Mouse (Mus musculus): ENCODE data around the gene A430078G23Rik. TPM values are rescaled to one million over a fixed set of nuclear protein-coding genes. Genes with fewer than 3 reads are reported as not detected.

The A430078G23Rik gene
- total RNA-seq, 2 experiments from 2014 or later = 0.79 to 1.7 TPM

GRCm38 (mm10) chr8:3346691-3347413, 6.4 kb upstream of the A430078G23Rik start:
- DNase-seq = no peak
- intact Hi-C loops (cut with DNase I) = no loop called here

- DNase-seq = no peak
Measured at GRCm38 (mm10) chr8:3348142-3348823, 4.9 kb upstream of the A430078G23Rik start.

GRCm38 (mm10) chr8:3350747-3351146, 2.5 kb upstream of the A430078G23Rik start:
- intact Hi-C loops (cut with DNase I) = loop anchor here (10.0 kb wide), 1 partner anchor 324 kb away; the partner anchor contains the start of genes Fcor and Trappc5
- DNase-seq = no peak

More at GRCm38 (mm10) chr8:3348142-3348823, 4.9 kb upstream of the A430078G23Rik start:
- intact Hi-C loops (cut with DNase I) = no loop called here

GRCm38 (mm10) chr8:3352715-3353114, 500 bp upstream of the A430078G23Rik start:
- intact Hi-C loops (cut with DNase I) = loop anchor here (10.0 kb wide), 1 partner anchor 322 kb away; the partner anchor contains the start of genes Fcor and Trappc5

GRCm38 (mm10) chr8:3353811-3354442, 712 bp downstream of the A430078G23Rik start:
- no peak for DNase-seq
- intact Hi-C loops (cut with DNase I) = loop anchor here (10.0 kb wide), 1 partner anchor 321 kb away; the partner anchor contains the start of genes Fcor and Trappc5

More at GRCm38 (mm10) chr8:3352715-3353114, 500 bp upstream of the A430078G23Rik start:
- no peak for DNase-seq

- intact Hi-C loops (cut with DNase I) = loop anchor here (10.0 kb wide), 1 partner anchor 320 kb away; the partner anchor contains the start of genes Fcor and Trappc5
- DNase-seq = no peak
Measured at GRCm38 (mm10) chr8:3354443-3354812, 1.2 kb downstream of the A430078G23Rik start.

GRCm38 (mm10) chr8:3355586-3355985, 2.4 kb downstream of the A430078G23Rik start:
- intact Hi-C loops (cut with DNase I) = loop anchor here (10.0 kb wide), 1 partner anchor 319 kb away; the partner anchor contains the start of genes Fcor and Trappc5
- DNase-seq = no peak

- intact Hi-C loops (cut with DNase I) = loop anchor here (1.0 to 10.0 kb wide), 2 partner anchors 92 to 317 kb away; partner anchors contain the start of genes Fcor and Trappc5
- DNase-seq = peak; percentile 83 to 90
Measured at GRCm38 (mm10) chr8:3358060-3358459, 4.8 kb downstream of the A430078G23Rik start.

- intact Hi-C loops (cut with DNase I) = no loop called here
- no peak for DNase-seq
Measured at GRCm38 (mm10) chr8:3367086-3367485, 13.9 kb downstream of the A430078G23Rik start.

GRCm38 (mm10) chr8:3368091-3368490, 14.9 kb downstream of the A430078G23Rik start:
- intact Hi-C loops (cut with DNase I) = no loop called here
- DNase-seq = no peak

GRCm38 (mm10) chr8:3375748-3376147, 22.5 kb downstream of the A430078G23Rik start:
- no peak for DNase-seq
- intact Hi-C loops (cut with DNase I) = no loop called here

- DNase-seq = peak; percentile 39 to 40
- intact Hi-C loops (cut with DNase I) = no loop called here
Measured at GRCm38 (mm10) chr8:3376641-3377274, 23.5 kb downstream of the A430078G23Rik start.

GRCm38 (mm10) chr8:3387286-3387685, 34.1 kb downstream of the A430078G23Rik start:
- DNase-seq = peak; percentile 66 to 78
- intact Hi-C loops (cut with DNase I) = no loop called here

- no peak for DNase-seq
- intact Hi-C loops (cut with DNase I) = no loop called here
Measured at GRCm38 (mm10) chr8:3388591-3389338, 35.5 kb downstream of the A430078G23Rik start.

GRCm38 (mm10) chr8:3389506-3389905, 36.3 kb downstream of the A430078G23Rik start:
- intact Hi-C loops (cut with DNase I) = no loop called here
- DNase-seq = no peak

GRCm38 (mm10) chr8:3392293-3392692, 39.1 kb downstream of the A430078G23Rik start:
- no peak for DNase-seq
- intact Hi-C loops (cut with DNase I) = loop anchor here (2.0 kb wide), 1 partner anchor 21 kb away; no protein-coding TSS in a partner anchor

- intact Hi-C loops (cut with DNase I) = loop anchor here (2.0 kb wide), 1 partner anchor 20 kb away; no protein-coding TSS in a partner anchor
Measured at GRCm38 (mm10) chr8:3392771-3393710, 39.8 kb downstream of the A430078G23Rik start, which contains the start of gene Arhgef18. Arhgef18 (plus strand) TSS chr8:3393006.

GRCm38 (mm10) chr8:3394600-3394999, 41.4 kb downstream of the A430078G23Rik start:
- no peak for DNase-seq
- intact Hi-C loops (cut with DNase I) = no loop called here

More at GRCm38 (mm10) chr8:3392771-3393710, 39.8 kb downstream of the A430078G23Rik start, which contains the start of gene Arhgef18:
- peak; percentile 89 to 91 for DNase-seq
